Mouse (Mus musculus) T-cell, adult 66 days (primary cell): ENCODE results near the gene Gaa. TPM values are rescaled to one million over a fixed set of nuclear protein-coding genes. Genes with fewer than 3 reads are reported as not detected.

Source experiments
- total RNA-seq, 2 experiments: library from RNA; stranded (reverse); gene quantifications; 3 replicates in 1 of 2; 4 replicates in 1 of 2; pipeline ENCODE4 v1.2.4; 2023

Gaa gene
- total RNA-seq: 10 to 100 TPM; 36.8 to 45.3 TPM

GRCm38 (mm10) chr11:119267768-119268556 lies at the start of gene Gaa:
Gaa (plus strand) TSS chr11:119267887.

GRCm38 (mm10) chr11:119228091-119228781 lies 39.5 kb upstream of the Gaa start, which contains the start of the genes Tbc1d16 and Ccdc40:
Tbc1d16 (minus strand) TSS chr11:119228499.
Ccdc40 (plus strand) TSS chr11:119228572.

GRCm38 (mm10) chr11:119299391-119300245 lies 31.9 kb downstream of the Gaa start, which contains the start of gene Eif4a3:
Eif4a3 (minus strand) TSS chr11:119300089.

GRCm38 (mm10) chr11:119307658-119307867 lies 39.9 kb downstream of the Gaa start, which contains the start of gene Card14:
Card14 (plus strand) TSS chr11:119307768.

Other genes with a start within 250 kb of the Gaa start
- gene Cbx2, start 244.9 kb upstream of the Gaa start, total RNA-seq: 1 to 10 TPM; 7.7 to 8.5 TPM
- 10 to 100 TPM; 15.1 to 17.6 TPM for gene Cbx8, start 226.9 kb upstream of the Gaa start, total RNA-seq
- gene Cbx4, start 181.7 kb upstream of the Gaa start, total RNA-seq: 100 to 1,000 TPM; 110 to 127 TPM
- 1 to 10 TPM; 3.5 to 3.8 TPM for gene Tbc1d16, start 39.4 kb upstream of the Gaa start, total RNA-seq
- under 1 TPM in 1 of 2 experiments, not detected in 1; 0.68 TPM for gene Ccdc40, start 39.3 kb upstream of the Gaa start, total RNA-seq
- 100 to 1,000 TPM; 170 to 186 TPM for gene Eif4a3, start 32.2 kb downstream of the Gaa start, total RNA-seq
- gene Card14, start 39.9 kb downstream of the Gaa start, total RNA-seq: not detected
- 10 to 100 TPM; 20.5 to 23.9 TPM for gene Sgsh, start 87.6 kb downstream of the Gaa start, total RNA-seq
- 10 to 100 TPM; 31.6 to 31.7 TPM for gene Slc26a11, start 87.7 kb downstream of the Gaa start, total RNA-seq
- 100 to 1,000 TPM; 129 to 151 TPM for gene Rnf213, start 125.2 kb downstream of the Gaa start, total RNA-seq
- gene Endov, start 223.5 kb downstream of the Gaa start, total RNA-seq: 10 to 100 TPM; 38.3 to 40.9 TPM